Mouse (Mus musculus): ENCODE results near the gene Cobl.

The Cobl gene

DNA sequence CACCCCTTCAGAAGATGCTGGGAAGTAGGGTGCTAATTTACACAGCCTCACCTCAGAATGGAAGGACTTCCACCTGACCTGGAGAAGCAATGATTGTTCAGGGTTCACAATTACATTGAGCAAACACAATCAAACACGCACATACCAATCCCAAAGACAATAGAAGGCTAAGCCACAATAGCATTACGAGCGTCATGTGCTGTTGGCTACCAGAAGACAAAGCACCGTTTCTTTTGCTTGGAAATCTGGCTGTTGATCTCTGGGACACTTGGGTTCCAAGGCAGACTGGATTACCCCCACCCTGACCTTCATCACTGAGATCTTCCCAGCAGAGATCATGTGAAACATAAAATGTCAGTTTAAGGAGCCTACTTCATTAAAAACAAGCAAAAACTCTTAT, 21.1 kb downstream of the Cobl start:
- no peak for DNase-seq

- DNase-seq, result no peak
These were observed 21.6 kb downstream of the Cobl start for GRCm38 (mm10) chr11:12443185-12443584.

- no peak for DNase-seq
These were observed 22.5 kb downstream of the Cobl start for GRCm38 (mm10) chr11:12442283-12442682.

DNA sequence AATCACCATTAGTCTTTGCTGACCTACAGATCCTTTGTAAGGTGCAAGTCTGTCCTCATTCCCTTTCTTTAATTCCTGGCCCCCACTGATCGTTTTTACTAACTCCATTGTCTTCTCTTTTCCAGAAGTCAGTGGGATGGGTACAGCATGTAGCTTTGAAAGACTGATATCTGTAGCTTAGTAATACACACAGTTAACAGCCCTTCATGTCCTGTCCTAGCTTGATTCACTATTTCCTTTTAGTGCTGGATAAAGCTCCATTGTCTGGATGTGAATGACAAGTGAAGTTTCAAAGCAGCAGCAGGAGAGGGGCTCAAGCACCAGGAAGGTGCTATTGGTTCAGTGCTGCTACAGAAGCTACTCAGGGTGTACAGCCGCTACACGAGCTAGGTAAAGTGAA, 28.9 kb downstream of the Cobl start:
- no peak for DNase-seq

GRCm38 (mm10) chr11:12435018-12435417, 29.7 kb downstream of the Cobl start:
- DNase-seq, result no peak

GRCm38 (mm10) chr11:12434597-12434996, 30.2 kb downstream of the Cobl start:
- DNase-seq, result no peak

GRCm38 (mm10) chr11:12431911-12432310, 32.8 kb downstream of the Cobl start:
- DNase-seq, result no peak

DNA sequence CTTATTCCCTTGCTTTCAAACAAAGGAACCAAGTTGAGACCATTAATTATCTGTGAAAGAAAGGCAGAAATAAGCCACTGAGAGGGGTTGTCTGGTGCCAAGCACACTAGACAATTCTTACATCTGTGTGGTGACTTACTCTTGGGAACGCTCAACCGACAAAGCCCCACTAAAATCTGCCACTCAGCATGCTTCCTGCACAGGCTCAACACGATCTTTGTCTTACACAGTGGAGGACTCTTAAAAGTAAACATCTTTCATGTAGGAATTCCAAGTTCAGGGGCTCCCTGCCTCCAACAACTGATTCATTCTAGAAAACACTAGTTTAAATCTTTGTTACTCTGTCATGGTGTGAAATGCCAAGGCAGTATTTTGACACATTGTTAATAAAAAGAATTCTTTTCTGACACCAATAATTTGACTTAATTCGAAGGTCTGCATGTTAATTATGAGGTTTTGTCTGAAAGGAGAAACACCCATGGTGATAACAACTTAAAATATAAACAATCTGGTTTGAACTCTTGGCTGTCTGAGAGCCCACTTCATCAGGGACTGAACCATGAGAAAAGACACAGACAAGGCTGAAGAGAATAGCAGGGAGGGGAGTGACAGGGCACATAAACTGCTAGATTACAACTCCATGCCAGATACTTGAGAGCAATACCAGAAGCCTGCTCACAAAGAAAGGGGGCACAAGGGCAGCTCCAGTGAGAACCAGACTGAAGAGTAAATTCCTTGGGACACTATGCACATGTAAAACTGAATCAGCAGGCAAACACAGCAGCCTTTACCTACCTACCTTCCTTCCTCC, 34.3 kb downstream of the Cobl start:
- no peak for DNase-seq

- DNase-seq, result no peak
These were observed 38.0 kb downstream of the Cobl start for GRCm38 (mm10) chr11:12426746-12427145.

DNA sequence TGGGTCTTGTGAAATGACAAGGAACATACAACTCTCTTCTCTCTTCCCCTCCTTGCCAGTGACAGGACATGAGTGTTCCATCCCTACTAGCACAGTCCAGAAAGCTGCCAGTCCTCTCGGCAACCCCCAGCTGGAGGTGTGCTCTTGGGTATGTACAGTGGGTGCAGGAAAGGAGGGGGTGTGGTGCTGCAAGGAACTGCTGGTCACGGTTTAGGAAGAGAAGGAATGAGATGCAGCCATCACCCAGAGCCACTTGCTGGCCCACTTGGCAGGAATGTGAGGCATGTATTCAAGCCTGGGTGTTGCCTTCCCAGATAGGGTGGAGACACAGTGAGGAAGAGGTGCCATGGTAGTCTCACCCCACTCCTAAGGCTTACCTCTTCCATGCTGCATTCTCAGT, 40.6 kb downstream of the Cobl start:
- no peak for DNase-seq

GRCm38 (mm10) chr11:12421183-12421582, 43.6 kb downstream of the Cobl start:
- DNase-seq, result no peak

- no peak for DNase-seq
These were observed 44.6 kb downstream of the Cobl start for GRCm38 (mm10) chr11:12420146-12420545.

- no peak for DNase-seq
These were observed 47.9 kb downstream of the Cobl start for GRCm38 (mm10) chr11:12416899-12417298.

DNA sequence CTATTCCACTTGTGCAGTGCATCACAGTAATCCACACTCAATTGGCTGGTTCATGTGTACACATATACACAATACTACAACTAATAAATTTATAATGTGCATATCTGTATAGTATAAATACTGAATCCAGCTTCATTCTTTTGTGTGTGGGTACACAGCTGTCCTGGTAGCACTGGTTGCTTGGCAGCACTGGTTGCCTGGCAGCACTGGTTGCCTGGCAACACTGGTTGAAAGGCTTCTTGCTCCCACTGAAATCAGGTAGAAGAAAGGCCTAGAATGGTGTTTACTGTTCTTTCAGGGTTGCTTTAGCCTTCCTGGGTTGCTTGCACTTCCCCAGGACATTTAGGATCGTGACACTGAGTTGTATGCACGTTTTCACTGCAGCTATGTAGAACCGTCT, 49.4 kb downstream of the Cobl start:
- no peak for DNase-seq

DNA sequence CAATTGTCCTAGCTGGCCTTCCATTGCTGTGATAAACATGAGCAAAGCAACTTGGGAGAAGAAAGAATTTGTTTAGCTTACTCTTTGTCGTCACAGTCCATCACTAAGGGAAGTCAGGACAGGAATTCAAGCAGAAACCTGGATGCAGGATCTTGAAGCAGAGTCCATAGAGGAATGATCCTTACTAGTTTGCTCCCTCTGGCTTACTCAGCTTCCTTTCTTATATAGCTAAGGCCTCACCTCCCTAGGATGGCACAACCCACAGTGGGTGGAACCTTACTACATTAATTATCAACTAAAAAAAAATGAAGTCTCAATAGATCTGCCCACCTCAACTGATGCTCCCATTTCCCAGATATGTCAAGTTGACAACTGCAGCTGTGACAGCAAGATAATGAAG, 52.8 kb downstream of the Cobl start:
- no peak for DNase-seq

DNA sequence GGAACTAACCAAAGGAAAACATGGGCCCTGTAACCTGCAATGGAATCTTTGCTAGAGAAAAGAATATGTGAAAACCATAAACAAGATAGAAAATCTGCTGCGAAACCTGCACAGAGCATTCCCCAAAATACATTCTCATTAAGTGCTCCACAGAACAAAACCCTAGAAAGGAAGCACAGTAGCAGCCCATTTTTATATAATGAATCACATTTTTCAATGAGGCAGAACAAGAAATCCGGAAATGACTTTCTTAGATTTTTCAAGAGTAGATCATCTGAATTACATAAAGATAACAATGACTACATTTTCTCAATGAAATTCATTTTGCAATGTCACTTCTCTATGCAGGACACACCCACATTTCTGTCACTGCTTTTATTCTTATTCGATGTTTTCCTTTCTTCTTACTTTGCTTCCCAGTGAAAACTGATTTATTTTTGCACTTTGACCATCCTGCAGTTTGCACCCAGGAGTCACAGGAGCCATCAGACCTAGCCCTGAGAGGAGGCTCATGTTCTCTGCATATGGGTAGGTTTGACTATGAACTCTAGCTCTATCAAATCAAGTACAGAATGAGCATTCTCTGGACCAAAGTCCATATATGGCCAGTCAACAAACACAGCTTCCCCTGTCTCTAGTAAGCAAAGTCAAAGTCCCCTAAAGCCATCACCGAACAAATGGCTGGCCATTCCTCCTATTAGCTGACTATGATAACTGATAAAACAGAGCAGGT, 53.5 kb downstream of the Cobl start:
- DNase-seq, result no peak

GRCm38 (mm10) chr11:12409463-12409862, 55.3 kb downstream of the Cobl start:
- DNase-seq, result no peak

- DNase-seq, result no peak
These were observed 56.9 kb downstream of the Cobl start for GRCm38 (mm10) chr11:12407834-12408233.

GRCm38 (mm10) chr11:12399903-12400302, 64.9 kb downstream of the Cobl start:
- DNase-seq, result no peak

DNA sequence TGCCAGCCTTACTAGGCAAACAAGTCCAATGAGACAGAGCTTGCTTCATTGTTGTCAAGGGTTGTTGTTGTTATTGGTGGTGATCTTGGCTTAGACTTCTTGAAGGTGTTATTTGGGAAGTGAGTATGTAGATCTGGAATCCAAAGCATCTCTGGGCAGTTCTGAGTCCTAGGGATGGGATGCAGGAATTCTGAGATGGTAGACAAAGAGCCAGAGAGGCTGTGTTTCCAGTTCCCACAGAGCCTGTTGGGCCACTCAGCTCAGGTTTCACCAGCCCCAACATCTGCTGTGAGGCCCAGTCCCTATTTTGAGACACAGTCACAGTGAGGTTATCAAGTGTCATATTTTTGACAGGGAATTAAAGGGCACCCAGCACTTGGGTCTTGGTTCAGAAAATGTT, 68.6 kb downstream of the Cobl start:
- no peak for DNase-seq

GRCm38 (mm10) chr11:12394701-12395100, 70.1 kb downstream of the Cobl start:
- no peak for DNase-seq

GRCm38 (mm10) chr11:12394151-12394550, 70.6 kb downstream of the Cobl start:
- DNase-seq, result no peak

- DNase-seq, result peak; percentile 16
These were observed 79.9 kb downstream of the Cobl start for GRCm38 (mm10) chr11:12384826-12385225.

DNA sequence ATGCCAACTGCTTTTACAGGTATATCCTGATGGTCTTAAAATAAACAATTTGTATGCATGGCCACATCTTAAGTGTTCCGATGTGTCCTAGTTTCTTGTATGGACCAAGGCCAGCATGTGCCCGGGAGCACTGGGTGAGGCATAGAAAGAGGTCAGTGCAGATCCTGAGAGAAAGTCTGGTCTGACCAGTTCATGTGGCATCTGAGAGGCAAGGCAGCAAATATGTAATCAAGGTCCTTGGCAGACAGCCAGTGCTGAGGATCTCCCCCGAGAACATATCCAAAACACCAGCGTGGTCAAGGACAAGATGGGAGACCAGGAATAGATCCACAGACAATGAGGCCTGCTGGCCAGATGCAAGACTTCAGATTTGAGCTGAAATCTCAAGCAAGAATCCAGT, 81.8 kb downstream of the Cobl start:
- no peak for DNase-seq

DNA sequence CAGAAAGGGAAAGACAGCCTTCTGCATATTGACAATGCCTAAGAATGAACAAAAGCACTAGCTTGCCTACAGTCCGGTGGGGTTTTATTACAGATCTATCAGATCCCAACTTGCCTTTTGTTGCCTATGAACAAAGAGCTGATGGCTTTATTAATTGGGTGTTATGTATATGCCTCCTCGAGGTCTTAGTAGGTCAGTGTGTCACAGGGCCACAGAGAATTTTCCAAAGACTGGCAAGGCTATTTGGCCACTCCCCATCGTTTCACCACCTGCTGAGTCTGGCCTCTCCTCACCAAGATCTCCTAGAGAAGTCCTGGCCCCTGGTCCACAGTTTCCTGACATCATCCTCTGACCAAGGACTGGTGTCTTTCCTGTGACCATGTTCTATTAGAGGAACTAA, 83.7 kb downstream of the Cobl start:
- DNase-seq, result no peak

All from cerebellum, adult 9-11 months (tissue).